Mouse (Mus musculus) forebrain, embryonic 14.5 days (tissue): ENCODE results near the gene Usf1. TPM values are rescaled to one million over a fixed set of nuclear protein-coding genes. Genes with fewer than 3 reads are reported as not detected.

Experiments used
- ATAC-seq: fragments of 200-750 bp; cut with Nextera tagmentation; 2 replicates; pipeline ENCODE4 v1.8.0; 2017; ENCODE audit warnings: mild to moderate bottlenecking, moderate library complexity
- DNase-seq: peaks from one replicate; pipeline ENCODE4 v3.0.0-alpha.2; 2015; ENCODE audit warnings: low spot score
- H3K27ac ChIP-seq: fragments of 300-500 bp; sonication (generic); 2 replicates; pipeline ENCODE4 v1.5.1; 2014; ENCODE audit warnings: low read depth, mild to moderate bottlenecking, control low read depth, low read length, moderate library complexity
- H3K27me3 ChIP-seq: fragments of 300-500 bp; sonication (generic); replicated peaks from 2 replicates; pipeline ENCODE4 v1.6.1; 2014; ENCODE audit warnings: low read length, control low read depth, mixed read lengths; ENCODE audit not compliant: control insufficient read depth, insufficient read depth
- H3K36me3 ChIP-seq: fragments of 300-500 bp; sonication (generic); 2 replicates; pipeline ENCODE4 v1.6.1; 2014; ENCODE audit warnings: low read length, control low read depth; ENCODE audit not compliant: control insufficient read depth, insufficient read depth
- H3K4me1 ChIP-seq: fragments of 300-500 bp; sonication (generic); 2 replicates; pipeline ENCODE4 v1.6.1; 2014; ENCODE audit warnings: antibody characterized with exemption, low read length, control low read depth; ENCODE audit not compliant: control insufficient read depth, insufficient read depth
- H3K4me2 ChIP-seq: fragments of 300-500 bp; sonication (generic); 2 replicates; pipeline ENCODE4 v1.6.1; 2014; ENCODE audit warnings: mild to moderate bottlenecking, control low read depth, low read length
- H3K4me3 ChIP-seq: fragments of 300-500 bp; sonication (generic); 2 replicates; pipeline ENCODE4 v1.5.1; 2014; ENCODE audit warnings: low read depth, low read length, control low read depth
- H3K9ac ChIP-seq: fragments of 300-500 bp; sonication (generic); 2 replicates; pipeline ENCODE4 v1.6.1; 2014; ENCODE audit warnings: mild to moderate bottlenecking, low read length, control low read depth, moderate library complexity
- H3K9me3 ChIP-seq: fragments of 300-500 bp; sonication (generic); replicated peaks from 2 replicates; pipeline ENCODE4 v1.6.1; 2016; ENCODE audit warnings: low read length, control low read depth, mixed read lengths; ENCODE audit not compliant: control insufficient read depth
- WGBS: fragments of 180-500 bp; shearing (Covaris S2); extraction: QIAGEN DNeasy Blood & Tissue Kit; methylation state at CpG from one replicate; pipeline ENCODE4 v1.1.7; 2014; 5-methylcytosine and 5-hydroxymethylcytosine counted together
- polyA plus RNA-seq: library from polyadenylated mRNA; unstranded; fragments of >200 nt; fragmentation: Nextera tagmentation; extraction: Ambion mirVana; gene quantifications from 2 replicates; pipeline ENCODE4 v1.2.1, GENCODE M21; 2014

The Usf1 gene
- polyA plus RNA-seq, 1 experiment from 2014 or later = 212 TPM

DNA sequence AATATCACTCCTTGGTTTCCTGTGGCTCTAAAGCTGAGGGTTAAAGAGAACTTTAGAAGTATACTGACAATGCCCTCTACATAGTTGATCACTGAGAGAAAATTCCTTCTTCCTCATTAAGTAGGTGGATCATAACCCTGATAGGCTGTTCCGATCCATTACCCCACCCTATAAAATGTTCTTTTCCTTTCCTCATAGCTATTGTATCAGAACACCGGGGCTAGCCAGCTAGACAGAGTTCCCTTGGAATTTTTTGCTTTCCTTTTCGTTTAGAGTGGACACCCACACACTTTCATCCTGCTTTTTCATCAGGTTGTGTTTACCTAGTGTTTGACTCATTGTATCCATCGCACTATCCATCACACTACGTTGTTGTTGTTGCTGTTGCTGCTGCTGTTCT is 13.5 kb downstream of the Usf1 start:
- DNase-seq (no peak), ATAC-seq (no peak)
- Histone ChIP-seq H3K36me3 (peaks cover 19% of the 10 kb centered on the region), H3K4me1 (no peaks in the 10 kb centered on the region), H3K9me3 (no peaks in the 10 kb centered on the region), H3K27ac (no peak overlapping the region), H3K4me2 (no peak overlapping the region), H3K4me3 (no peak overlapping the region), H3K27me3 (no peaks in the 10 kb centered on the region), H3K9ac (no peak overlapping the region)
- 84% methylated on average over 5 of the region's 5 CpGs for whole genome bisulfite sequencing

GRCm38 (mm10) chr1:171425126-171425525 is 14.0 kb downstream of the Usf1 start:
- peaks cover 14% of the 10 kb centered on the region for H3K36me3 ChIP-seq
- no peak overlapping the region for H3K9ac ChIP-seq
- H3K4me2 ChIP-seq = no peak overlapping the region
- H3K4me1 ChIP-seq = no peaks in the 10 kb centered on the region
- no peaks in the 10 kb centered on the region for H3K27me3 ChIP-seq
- no peak for DNase-seq
- no peak overlapping the region for H3K4me3 ChIP-seq
- no peak overlapping the region for H3K27ac ChIP-seq
- ATAC-seq = no peak
- no peaks in the 10 kb centered on the region for H3K9me3 ChIP-seq
- 86% methylated on average over 4 of the region's 4 CpGs for WGBS

- WGBS = 81% methylated on average over 5 of the region's 5 CpGs
- H3K9ac ChIP-seq = no peak overlapping the region
Observed at GRCm38 (mm10) chr1:171432158-171432557, 21.0 kb downstream of the Usf1 start.

DNA sequence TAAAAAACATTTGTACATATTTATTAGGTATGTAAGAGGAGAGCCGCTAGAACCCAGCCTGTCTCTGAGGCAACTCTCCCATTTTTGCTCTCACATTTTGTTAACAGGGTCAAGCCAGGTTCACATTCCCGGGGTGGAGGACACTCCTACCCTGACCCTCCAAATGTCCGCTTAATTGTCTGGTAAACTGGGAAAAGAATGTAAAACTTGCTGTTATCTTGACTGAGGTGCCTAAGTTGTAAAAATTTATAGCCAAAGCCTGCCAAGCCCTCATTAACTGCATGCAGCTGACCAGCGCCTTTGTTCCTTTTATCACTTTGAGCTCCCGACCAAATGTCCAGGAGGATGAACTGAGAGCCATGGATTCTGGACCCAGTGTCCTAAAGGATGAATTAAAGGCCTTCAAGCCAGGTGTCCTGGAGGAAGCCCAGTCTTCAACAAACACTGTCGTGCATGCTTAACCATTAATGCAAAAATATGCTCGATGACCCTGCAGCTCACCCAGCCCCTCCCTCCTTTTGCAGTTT is 24.2 kb downstream of the Usf1 start:
- Histone ChIP-seq H3K4me3 (no peak overlapping the region), H3K9ac (no peak overlapping the region), H3K9me3 (no peaks in the 10 kb centered on the region), H3K36me3 (no peaks in the 10 kb centered on the region), H3K4me2 (no peak overlapping the region), H3K27ac (no peak overlapping the region), H3K27me3 (peaks cover 15% of the 10 kb centered on the region; the same call in 1 of the 2 replicates), H3K4me1 (no peaks in the 10 kb centered on the region)
- no peak for DNase-seq
- ATAC-seq = no peak
- WGBS = 80% methylated on average over 7 of the region's 7 CpGs

More at GRCm38 (mm10) chr1:171432158-171432557, 21.0 kb downstream of the Usf1 start:
- Histone ChIP-seq H3K4me1 (no peaks in the 10 kb centered on the region), H3K27ac (no peak overlapping the region), H3K4me2 (no peak overlapping the region), H3K36me3 (no peaks in the 10 kb centered on the region), H3K9me3 (no peaks in the 10 kb centered on the region), H3K4me3 (no peak overlapping the region), H3K27me3 (peaks cover 6% of the 10 kb centered on the region; the same call in 1 of the 2 replicates)
- ATAC-seq (no peak), DNase-seq (no peak)

GRCm38 (mm10) chr1:171435974-171436373 is 24.9 kb downstream of the Usf1 start:
- peaks cover 15% of the 10 kb centered on the region; the same call in 1 of the 2 replicates for H3K27me3 ChIP-seq
- WGBS = 68% methylated on average over 1 of the region's 1 CpGs

GRCm38 (mm10) chr1:171437264-171438013 is 26.3 kb downstream of the Usf1 start, which contains the start of gene F11r:
Gene F11r, plus strand, starts transcription at chr1:171437535.
- under 1% methylated on average over 46 of the region's 46 CpGs for WGBS
- H3K4me3 ChIP-seq = peak within 1 kb of the TSS; percentile 27
- H3K4me2 ChIP-seq = peak within 1 kb of the TSS; percentile 49
- H3K27me3 ChIP-seq = peaks cover 15% of the 10 kb centered on the region; the same call in 1 of the 2 replicates
- DNase-seq (peak; percentile 26), ATAC-seq (peak; percentile 62)
- no peaks in the 10 kb centered on the region for H3K36me3 ChIP-seq
- H3K4me1 ChIP-seq = no peaks in the 10 kb centered on the region
- H3K9ac ChIP-seq = peak within 1 kb of the TSS; percentile 18; the same call in 1 of the 2 replicates
- H3K9me3 ChIP-seq = no peaks in the 10 kb centered on the region
- H3K27ac ChIP-seq = no peak within 1 kb of the TSS

More at GRCm38 (mm10) chr1:171435974-171436373, 24.9 kb downstream of the Usf1 start:
- H3K27ac ChIP-seq = no peak overlapping the region
- no peaks in the 10 kb centered on the region for H3K36me3 ChIP-seq
- H3K4me3 ChIP-seq = no peak overlapping the region
- H3K9ac ChIP-seq = no peak overlapping the region
- no peaks in the 10 kb centered on the region for H3K4me1 ChIP-seq
- H3K9me3 ChIP-seq = no peaks in the 10 kb centered on the region
- no peak for DNase-seq
- ATAC-seq = no peak
- H3K4me2 ChIP-seq = no peak overlapping the region

DNA sequence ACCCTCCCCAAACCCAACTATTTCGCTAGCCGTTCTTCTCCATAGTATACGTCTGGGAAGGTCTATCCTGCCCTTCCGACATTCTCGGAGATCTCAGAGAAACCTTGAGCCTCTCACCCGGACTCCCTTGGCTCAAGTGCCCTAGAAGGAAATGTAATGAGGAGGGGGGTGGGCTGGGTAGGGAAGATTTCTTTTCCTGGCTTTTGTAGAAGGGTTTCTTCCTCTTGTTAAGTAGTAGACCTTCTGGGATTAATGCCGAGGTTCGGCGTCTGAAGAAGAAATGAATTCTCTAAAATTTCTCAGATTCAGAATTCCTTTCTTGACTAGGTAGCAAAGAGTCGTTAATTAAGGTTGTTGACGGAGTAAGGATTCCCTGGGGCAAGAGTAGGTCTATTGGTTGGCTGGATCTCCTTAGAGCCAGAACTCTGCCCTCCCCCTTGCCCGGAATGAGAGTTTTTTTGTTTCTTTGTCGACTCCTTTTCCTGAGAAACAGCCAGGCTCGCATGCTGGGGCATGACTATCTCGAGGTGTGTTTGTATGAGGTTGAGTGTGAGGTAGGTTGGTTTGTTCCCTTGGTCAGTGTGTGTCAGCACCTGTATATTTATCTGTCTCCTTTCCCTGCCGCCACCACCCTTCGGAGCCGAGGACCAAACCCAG is 27.0 kb downstream of the Usf1 start:
- Histone ChIP-seq H3K27me3 (peaks cover 15% of the 10 kb centered on the region; the same call in 1 of the 2 replicates), H3K9me3 (no peaks in the 10 kb centered on the region), H3K4me1 (no peaks in the 10 kb centered on the region), H3K27ac (no peak overlapping the region), H3K4me2 (peak overlapping the region; percentile 49), H3K4me3 (peak overlapping the region; percentile 27), H3K9ac (peak overlapping the region; percentile 18; the same call in 1 of the 2 replicates), H3K36me3 (no peaks in the 10 kb centered on the region)
- WGBS = 5% methylated on average over 18 of the region's 18 CpGs
- no peak for DNase-seq
- no peak for ATAC-seq

GRCm38 (mm10) chr1:171439072-171439471 is 28.0 kb downstream of the Usf1 start:
- Histone ChIP-seq H3K27me3 (peaks cover 15% of the 10 kb centered on the region; the same call in 1 of the 2 replicates), H3K9me3 (0 out of 2 replicates have a peak, but pooled peaks cover 3% of the 10 kb centered on the region), H3K4me2 (no peak overlapping the region), H3K4me1 (no peaks in the 10 kb centered on the region), H3K36me3 (no peaks in the 10 kb centered on the region), H3K4me3 (no peak overlapping the region), H3K27ac (no peak overlapping the region), H3K9ac (no peak overlapping the region)
- DNase-seq (no peak), ATAC-seq (no peak)
- WGBS = 55% methylated on average over 8 of the region's 8 CpGs
